Mouse (Mus musculus) right cerebral cortex, postnatal 14 days (tissue): Measurements from ENCODE around the gene Arhgap27.
A peak's percentile ranks its signal among the peaks of the same experiment; 100 is the strongest.
"Not testable (repeated sequence)": the region's sequence is repeated elsewhere in the genome, so short reads cannot be mapped to it uniquely, and the experiment has no call there.

Experiments
- DNase-seq: peaks from one replicate; pipeline ENCODE4 v3.0.0; 2022

Arhgap27 gene

GRCm38 (mm10) chr11:103363214-103364148 lies at the start of gene Arhgap27:
TSS of gene Arhgap27 (minus strand) at chr11:103363692.
- peak; percentile 64 for DNase-seq

- DNase-seq, result no peak
Measured at GRCm38 (mm10) chr11:103412950-103413423, 49.5 kb upstream of the Arhgap27 start.

GRCm38 (mm10) chr11:103411981-103412949 lies 48.8 kb upstream of the Arhgap27 start, which contains the start of gene Plekhm1:
TSS of gene Plekhm1 (minus strand) at chr11:103412687.
- peak; percentile 96 for DNase-seq

GRCm38 (mm10) chr11:103411301-103411700 lies 47.8 kb upstream of the Arhgap27 start:
- DNase-seq, result no peak

GRCm38 (mm10) chr11:103408880-103409279 lies 45.4 kb upstream of the Arhgap27 start:
- DNase-seq, result no peak

- not testable (repeated sequence) for DNase-seq
Measured at GRCm38 (mm10) chr11:103407136-103407535, 43.6 kb upstream of the Arhgap27 start.

GRCm38 (mm10) chr11:103406551-103406950 lies 43.1 kb upstream of the Arhgap27 start:
- no peak for DNase-seq

- no peak for DNase-seq
Measured at GRCm38 (mm10) chr11:103405814-103406213, 42.3 kb upstream of the Arhgap27 start.

- DNase-seq, result no peak
Measured at GRCm38 (mm10) chr11:103404618-103405017, 41.1 kb upstream of the Arhgap27 start.

GRCm38 (mm10) chr11:103403776-103404175 lies 40.3 kb upstream of the Arhgap27 start:
- DNase-seq, result no peak

GRCm38 (mm10) chr11:103402738-103403137 lies 39.2 kb upstream of the Arhgap27 start:
- no peak for DNase-seq

- DNase-seq, result peak; percentile 40
Measured at GRCm38 (mm10) chr11:103402198-103402597, 38.7 kb upstream of the Arhgap27 start.

- no peak for DNase-seq
Measured at GRCm38 (mm10) chr11:103399986-103400385, 36.5 kb upstream of the Arhgap27 start.

GRCm38 (mm10) chr11:103399050-103399449 lies 35.6 kb upstream of the Arhgap27 start:
- DNase-seq, result no peak

GRCm38 (mm10) chr11:103396682-103397081 lies 33.2 kb upstream of the Arhgap27 start:
- no peak for DNase-seq

GRCm38 (mm10) chr11:103396236-103396635 lies 32.7 kb upstream of the Arhgap27 start:
- DNase-seq, result no peak

- DNase-seq, result no peak
Measured at GRCm38 (mm10) chr11:103394604-103395003, 31.1 kb upstream of the Arhgap27 start.

GRCm38 (mm10) chr11:103394025-103394424 lies 30.5 kb upstream of the Arhgap27 start:
- no peak for DNase-seq

GRCm38 (mm10) chr11:103387870-103388526 lies 24.5 kb upstream of the Arhgap27 start:
- DNase-seq, result no peak

GRCm38 (mm10) chr11:103386827-103387226 lies 23.3 kb upstream of the Arhgap27 start:
- DNase-seq, result no peak

GRCm38 (mm10) chr11:103381956-103382613 lies 18.6 kb upstream of the Arhgap27 start:
- DNase-seq, result no peak

GRCm38 (mm10) chr11:103381505-103381904 lies 18.0 kb upstream of the Arhgap27 start:
- DNase-seq, result no peak
